ENCODE assay signal across 16 mouse cellular contexts in the genomic region with DNA sequence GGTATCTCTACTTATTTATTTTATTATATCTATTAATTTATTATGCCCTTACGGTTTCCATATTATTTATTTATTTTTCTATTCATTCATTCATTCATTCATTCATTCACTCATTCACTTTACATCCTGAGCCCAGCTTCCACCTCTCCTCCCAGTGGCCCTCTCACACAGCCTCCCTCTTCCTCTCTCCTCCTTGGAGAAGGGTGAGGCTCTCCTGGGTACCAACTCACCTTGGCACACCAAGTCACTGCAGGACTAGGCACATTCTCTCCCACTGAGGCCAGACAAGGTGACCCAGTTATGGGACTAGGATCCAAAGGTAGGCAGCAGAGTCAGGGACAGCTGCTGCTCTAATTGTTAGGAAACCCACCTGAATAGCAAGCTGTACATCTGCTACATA. TPM values are rescaled to one million over a fixed set of nuclear protein-coding genes. Genes with fewer than 3 reads are reported as not detected.
DNase-seq lines count a peak whose midpoint lies in the region; ATAC-seq and TF ChIP-seq lines count a peak whose summit lies in the region.
"Had no signal": no experiment of that assay in that cellular context is flagged by ENCODE, and none has a peak within 500 bp of the region (broad histone marks: within the 10 kb centered on the region; RNA-seq: fewer than 3 reads in every experiment).

No protein-coding gene starts in this region.

- H3K36me3 ChIP-seq in kidney, embryonic 16.5 days (ENCODE audit: insufficient read depth, low read length): no peaks in the 10 kb centered on the region
- no peaks in the 10 kb centered on the region for H3K36me3 ChIP-seq in forebrain, embryonic 15.5 days
- no peaks in the 10 kb centered on the region for H3K36me3 ChIP-seq in hindbrain, embryonic 15.5 days
- no peaks in the 10 kb centered on the region for H3K36me3 ChIP-seq in neural tube, embryonic 12.5 days
- H3K36me3 ChIP-seq in stomach, postnatal 0 days (ENCODE audit: control insufficient read depth, insufficient read depth, low read length): no peaks in the 10 kb centered on the region
- H3K36me3 ChIP-seq: embryonic facial prominence, embryonic 13.5 days; heart, embryonic 15.5 days; kidney, embryonic 15.5 days had no signal

- no peak overlapping the region for H3K4me2 ChIP-seq in kidney, embryonic 16.5 days (replicated peaks; ENCODE audit: low read depth, low read length)
- no peak overlapping the region for H3K4me2 ChIP-seq in forebrain, embryonic 15.5 days (replicated peaks)
- no peak overlapping the region for H3K4me2 ChIP-seq in hindbrain, embryonic 15.5 days
- no peak overlapping the region for H3K4me2 ChIP-seq in neural tube, embryonic 12.5 days (replicated peaks)
- no peak overlapping the region for H3K4me2 ChIP-seq in stomach, postnatal 0 days (replicated peaks; ENCODE audit: low read depth)
- H3K4me2 ChIP-seq: embryonic facial prominence, embryonic 13.5 days; heart, embryonic 15.5 days; kidney, embryonic 15.5 days had no signal

- H3K27me3 ChIP-seq in kidney, embryonic 16.5 days (ENCODE audit: insufficient read depth, low read length): no peaks in the 10 kb centered on the region
- H3K27me3 ChIP-seq in forebrain, embryonic 15.5 days: no peaks in the 10 kb centered on the region
- H3K27me3 ChIP-seq in hindbrain, embryonic 15.5 days: no peaks in the 10 kb centered on the region
- no peaks in the 10 kb centered on the region for H3K27me3 ChIP-seq in neural tube, embryonic 12.5 days (replicated peaks)
- H3K27me3 ChIP-seq in stomach, postnatal 0 days (ENCODE audit: control insufficient read depth, insufficient read depth, low read length): no peaks in the 10 kb centered on the region
- H3K27me3 ChIP-seq: embryonic facial prominence, embryonic 13.5 days; heart, embryonic 15.5 days; kidney, embryonic 15.5 days; megakaryocyte, embryonic 14.5 days had no signal

- WGBS in kidney, embryonic 16.5 days: 64% methylated on average over 1 of the region's 1 CpGs
- 69% methylated on average over 1 of the region's 1 CpGs for WGBS in forebrain, embryonic 15.5 days
- WGBS in hindbrain, embryonic 15.5 days: 80% methylated on average over 1 of the region's 1 CpGs
- 56% methylated on average over 1 of the region's 1 CpGs for WGBS in neural tube, embryonic 12.5 days
- 32% methylated on average over 1 of the region's 1 CpGs for WGBS in stomach, postnatal 0 days

- H3K27ac ChIP-seq in kidney, embryonic 16.5 days (ENCODE audit: low read length): no peak overlapping the region
- no peak overlapping the region for H3K27ac ChIP-seq in forebrain, embryonic 15.5 days (replicated peaks)
- no peak overlapping the region for H3K27ac ChIP-seq in hindbrain, embryonic 15.5 days (replicated peaks)
- no peak overlapping the region for H3K27ac ChIP-seq in neural tube, embryonic 12.5 days
- H3K27ac ChIP-seq in stomach, postnatal 0 days (replicated peaks): no peak overlapping the region
- H3K27ac ChIP-seq: embryonic facial prominence, embryonic 13.5 days; heart, embryonic 15.5 days; kidney, embryonic 15.5 days had no signal

- peak; percentile 57; the same call in 1 of the 2 replicates for ATAC-seq in kidney, embryonic 16.5 days (ENCODE audit: low FRiP score, low TSS enrichment)
- ATAC-seq in forebrain, embryonic 15.5 days (replicated peaks): peak; percentile 69
- peak; percentile 42; the same call in 1 of the 2 replicates for ATAC-seq in hindbrain, embryonic 15.5 days (ENCODE audit: low FRiP score, low read depth)
- peak; percentile 33; the same call in 1 of the 2 replicates for ATAC-seq in neural tube, embryonic 12.5 days (ENCODE audit: low FRiP score, low read depth)
- ATAC-seq in stomach, postnatal 0 days (ENCODE audit: low FRiP score, low TSS enrichment): no peak
- ATAC-seq: intestine, postnatal 0 days had no signal

- H3K4me3 ChIP-seq in kidney, embryonic 16.5 days (ENCODE audit: low read length): no peak overlapping the region
- no peak overlapping the region for H3K4me3 ChIP-seq in forebrain, embryonic 15.5 days
- no peak overlapping the region for H3K4me3 ChIP-seq in hindbrain, embryonic 15.5 days
- H3K4me3 ChIP-seq in neural tube, embryonic 12.5 days: no peak overlapping the region
- no peak overlapping the region for H3K4me3 ChIP-seq in stomach, postnatal 0 days (ENCODE audit: low read depth, low read length)
- H3K4me3 ChIP-seq: embryonic facial prominence, embryonic 13.5 days; heart, embryonic 15.5 days; kidney, embryonic 15.5 days; megakaryocyte, embryonic 14.5 days; myocyte had no signal

- no peak overlapping the region for H3K9ac ChIP-seq in kidney, embryonic 16.5 days (replicated peaks; ENCODE audit: low read length)
- no peak overlapping the region for H3K9ac ChIP-seq in forebrain, embryonic 15.5 days (replicated peaks)
- no peak overlapping the region for H3K9ac ChIP-seq in hindbrain, embryonic 15.5 days
- H3K9ac ChIP-seq in neural tube, embryonic 12.5 days: no peak overlapping the region
- H3K9ac ChIP-seq in stomach, postnatal 0 days (ENCODE audit: low read length): no peak overlapping the region
- H3K9ac ChIP-seq: embryonic facial prominence, embryonic 13.5 days; heart, embryonic 15.5 days; kidney, embryonic 15.5 days had no signal

- no peaks in the 10 kb centered on the region for H3K9me3 ChIP-seq in kidney, embryonic 16.5 days (ENCODE audit: low read length)
- H3K9me3 ChIP-seq in forebrain, embryonic 15.5 days: no peaks in the 10 kb centered on the region
- H3K9me3 ChIP-seq in hindbrain, embryonic 15.5 days: no peaks in the 10 kb centered on the region
- no peaks in the 10 kb centered on the region for H3K9me3 ChIP-seq in neural tube, embryonic 12.5 days
- no peaks in the 10 kb centered on the region for H3K9me3 ChIP-seq in stomach, postnatal 0 days (ENCODE audit: control insufficient read depth, low read length)
- H3K9me3 ChIP-seq: embryonic facial prominence, embryonic 13.5 days; heart, embryonic 15.5 days; kidney, embryonic 15.5 days had no signal

- no peak for TF ChIP-seq CTCF in stomach, postnatal 0 days (IDR thresholded peaks at IDR 0.05; ENCODE audit: low read depth)

- DNase-seq in kidney, postnatal 36 days: no peak
- DNase-seq in stomach, postnatal 0 days (ENCODE audit: low spot score): no peak
- DNase-seq in spleen, adult 18-20 months: no peak
- DNase-seq: adrenal gland, adult 8-10 months; gastrocnemius, postnatal 25 days; liver had no signal

- no peak for TF ChIP-seq EP300 in stomach, postnatal 0 days (optimal IDR thresholded peaks at IDR 0.05)

- H3K4me1 ChIP-seq in kidney, embryonic 16.5 days (ENCODE audit: insufficient read depth, low read length): no peaks in the 10 kb centered on the region
- 0 out of 2 replicates have a peak, but pooled peaks cover 3% of the 10 kb centered on the region for H3K4me1 ChIP-seq in forebrain, embryonic 15.5 days
- H3K4me1 ChIP-seq in hindbrain, embryonic 15.5 days (replicated peaks): 0 out of 2 replicates have a peak, but pooled peaks cover 3% of the 10 kb centered on the region
- no peaks in the 10 kb centered on the region for H3K4me1 ChIP-seq in neural tube, embryonic 12.5 days
- H3K4me1 ChIP-seq in stomach, postnatal 0 days (replicated peaks; ENCODE audit: control insufficient read depth, insufficient read depth): no peaks in the 10 kb centered on the region
- H3K4me1 ChIP-seq: embryonic facial prominence, embryonic 13.5 days; heart, embryonic 15.5 days; megakaryocyte, embryonic 14.5 days had no signal

RNA-seq across cellular contexts. Expression of a gene that starts 5.5 kb away (rescaled TPM):
- 8.5 and 8.6 TPM in 2 replicates for polyA plus RNA-seq in kidney, embryonic 16.5 days (2015; fragmentation: Nextera tagmentation; extraction: Ambion mirVana)
- polyA plus RNA-seq in forebrain, embryonic 15.5 days (2015; fragmentation: Nextera tagmentation; extraction: Ambion mirVana): 1.3 TPM in 2 replicates
- 2.3 and 3.0 TPM in 2 replicates for polyA plus RNA-seq in hindbrain, embryonic 15.5 days (2015; fragmentation: Nextera tagmentation; extraction: Ambion mirVana)
- polyA plus RNA-seq in neural tube, embryonic 12.5 days (2016; fragmentation: Nextera tagmentation; extraction: Ambion mirVana): 30.9 and 39.8 TPM in 2 replicates
- 0.27 and 0.32 TPM in 2 replicates for polyA plus RNA-seq in stomach, postnatal 0 days (2015; fragmentation: Nextera tagmentation; extraction: Ambion mirVana)
- polyA plus RNA-seq: myocyte had no signal
